Mouse (Mus musculus): ENCODE results near the gene Ntm.

DNA sequence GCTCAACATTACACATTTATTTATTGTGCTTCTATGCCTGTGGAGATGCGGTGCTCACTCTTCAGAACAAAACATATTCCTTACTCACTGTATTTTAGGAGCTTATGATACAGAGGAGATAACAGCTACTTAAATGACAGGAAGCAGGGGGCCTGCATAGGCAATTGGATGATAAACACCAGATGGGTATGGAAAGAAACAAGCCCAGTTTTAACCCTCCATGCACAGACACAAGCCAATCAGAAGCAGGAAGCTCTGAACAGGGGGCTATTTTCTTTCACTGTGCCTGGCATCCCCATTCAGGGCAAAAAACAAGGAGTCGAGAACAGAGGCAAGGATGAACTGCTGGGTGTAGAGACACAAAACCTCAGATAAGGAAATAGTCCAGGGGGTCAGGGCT is 768.7 kb downstream of the Ntm start:
- TF ChIP-seq USF1 (IDR thresholded peaks at IDR 0.05; ENCODE audit: low read depth): no peak
- TF ChIP-seq POLR2A (IDR thresholded peaks at IDR 0.05; ENCODE audit: insufficient read length, low read depth): no peak
- TF ChIP-seq MAX (IDR thresholded peaks at IDR 0.05; ENCODE audit: low read depth): no peak
- no peak for TF ChIP-seq E2F4 (IDR thresholded peaks at IDR 0.05; ENCODE audit: insufficient read depth)
- no peak for TF ChIP-seq MYOG (IDR thresholded peaks at IDR 0.05; ENCODE audit: control insufficient read depth in 1 of 3, insufficient read depth in 1 of 3, insufficient read length in 2 of 3, low read depth in 2 of 3)
- no peak for TF ChIP-seq POLR2AphosphoS2 (IDR thresholded peaks at IDR 0.05; ENCODE audit: insufficient read length, low read depth)
- TF ChIP-seq REST (IDR thresholded peaks at IDR 0.05; ENCODE audit: insufficient read depth, insufficient read length): no peak
